Mouse (Mus musculus): ENCODE measurements around the gene Obscn.

DNA sequence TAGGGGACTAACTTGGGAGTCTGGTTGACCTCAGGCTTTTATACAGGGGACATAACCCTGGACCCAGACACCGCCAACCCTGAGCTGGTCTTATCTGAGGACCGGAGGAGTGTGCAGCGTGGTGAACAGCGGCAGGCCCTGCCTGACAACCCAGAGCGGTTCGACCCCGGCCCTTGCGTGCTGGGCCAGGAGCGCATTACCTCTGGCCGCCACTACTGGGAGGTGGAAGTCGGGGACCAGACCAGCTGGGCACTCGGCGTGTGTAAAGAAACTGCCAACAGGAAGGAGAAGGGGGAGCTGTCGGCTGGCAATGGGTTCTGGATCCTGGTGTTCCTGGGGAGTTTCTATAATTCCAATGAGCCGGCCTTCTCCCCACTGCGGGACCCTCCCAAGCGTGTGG, 146.1 kb downstream of the Obscn start:
- no peak for TF ChIP-seq EP300 (IDR thresholded peaks at IDR 0.05)
- no peak for TF ChIP-seq CTCF (IDR thresholded peaks at IDR 0.05)
